Mouse (Mus musculus) cerebellum, postnatal 14 days (tissue): ENCODE measurements around the gene Jkamp.

Experiments used
- DNase-seq, 2 experiments: peaks; one replicate each; pipeline ENCODE4 v3.0.0; 2021; ENCODE audit warnings: mixed read lengths in 2 of 2

The Jkamp gene

DNA sequence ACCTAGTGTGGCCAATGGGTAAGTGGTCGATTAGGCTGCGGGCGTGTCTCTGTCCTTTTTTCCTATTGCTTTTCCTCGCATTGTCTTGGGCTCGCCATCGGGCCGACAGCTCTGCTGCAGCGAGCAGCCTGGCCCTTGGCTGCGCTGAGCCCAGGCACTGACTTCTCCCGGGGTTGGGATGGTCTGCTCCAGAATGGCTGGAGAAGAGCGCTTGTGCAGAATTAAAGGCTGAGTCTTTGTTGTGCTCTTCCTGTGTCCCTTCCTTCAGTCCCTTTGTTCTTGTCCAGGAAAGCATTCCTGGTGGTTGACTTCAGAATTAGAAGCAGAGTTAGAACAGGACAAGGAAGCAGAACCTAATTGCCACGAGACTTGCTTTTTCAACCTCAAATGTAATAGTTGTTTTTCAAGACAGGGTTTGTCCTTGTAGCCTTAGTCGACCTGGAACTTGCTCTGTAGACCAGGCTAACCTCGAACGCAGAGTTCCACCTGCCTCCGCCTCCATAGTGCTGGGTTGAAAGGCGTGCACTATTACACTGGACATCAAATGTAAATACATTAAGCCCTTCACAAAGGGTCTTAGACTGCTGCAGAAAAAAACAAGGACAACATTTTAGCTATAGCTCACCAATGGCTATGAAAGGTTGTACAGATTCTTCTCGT, 907 bp downstream of the Jkamp start:
- peak in 1 of 2 experiments; percentile 39 for DNase-seq

DNA sequence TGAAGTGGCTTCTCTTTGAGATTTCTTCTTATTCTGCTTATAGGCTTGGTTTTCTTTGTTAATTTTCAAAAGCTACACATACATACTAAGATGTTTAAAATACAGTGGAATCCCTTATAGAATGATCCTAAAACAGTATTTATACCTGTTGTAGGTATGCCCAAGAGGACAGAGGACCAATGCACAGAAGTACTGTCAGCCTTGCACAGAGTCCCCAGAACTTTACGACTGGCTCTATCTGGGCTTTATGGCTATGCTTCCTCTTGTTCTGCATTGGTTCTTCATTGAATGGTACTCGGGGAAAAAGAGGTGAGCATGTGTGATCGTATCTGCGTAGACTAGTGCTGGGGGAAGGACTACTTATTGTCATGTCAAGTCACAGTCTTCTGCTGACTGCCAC, 4.4 kb downstream of the Jkamp start:
- no peak for DNase-seq

DNA sequence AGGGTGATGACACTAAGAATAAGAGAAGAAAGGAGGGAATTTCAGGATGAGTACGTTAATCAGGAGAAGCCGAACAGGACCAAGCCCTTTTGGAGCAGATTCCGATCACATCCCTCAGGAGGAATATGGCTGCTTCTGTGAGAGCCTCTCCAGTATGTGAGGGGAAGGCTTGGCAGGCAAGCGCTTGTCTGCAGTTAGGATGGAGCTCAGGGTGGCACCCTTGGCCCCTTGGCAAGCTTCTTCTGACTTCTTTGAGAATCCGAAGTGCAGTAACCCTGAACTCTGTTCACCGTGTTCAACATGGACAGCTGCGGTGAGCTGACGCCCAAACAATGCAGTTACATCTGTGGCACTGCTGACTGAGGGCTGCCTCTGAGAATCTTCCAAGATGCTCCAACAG, 11.6 kb downstream of the Jkamp start:
- no peak for DNase-seq

DNA sequence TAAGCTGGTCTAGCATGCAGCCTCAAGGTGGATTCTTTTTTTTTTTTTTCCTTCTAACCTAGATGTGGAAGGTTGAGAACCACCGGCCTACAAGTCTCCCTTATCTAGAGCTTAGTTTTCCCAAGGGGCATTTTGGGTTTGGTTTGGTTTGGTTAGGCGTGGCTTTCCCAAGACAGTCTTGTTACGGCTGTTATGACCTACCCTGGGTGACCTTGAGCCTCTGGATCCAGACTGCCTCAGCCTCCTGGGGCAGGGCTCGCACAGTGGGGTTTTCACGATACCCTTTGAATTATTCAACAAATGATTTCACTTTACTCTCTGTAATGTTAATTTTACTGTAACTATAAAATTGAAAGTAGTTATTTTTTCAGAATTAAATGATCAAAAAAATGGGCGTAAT, 17.4 kb downstream of the Jkamp start:
- no peak for DNase-seq

DNA sequence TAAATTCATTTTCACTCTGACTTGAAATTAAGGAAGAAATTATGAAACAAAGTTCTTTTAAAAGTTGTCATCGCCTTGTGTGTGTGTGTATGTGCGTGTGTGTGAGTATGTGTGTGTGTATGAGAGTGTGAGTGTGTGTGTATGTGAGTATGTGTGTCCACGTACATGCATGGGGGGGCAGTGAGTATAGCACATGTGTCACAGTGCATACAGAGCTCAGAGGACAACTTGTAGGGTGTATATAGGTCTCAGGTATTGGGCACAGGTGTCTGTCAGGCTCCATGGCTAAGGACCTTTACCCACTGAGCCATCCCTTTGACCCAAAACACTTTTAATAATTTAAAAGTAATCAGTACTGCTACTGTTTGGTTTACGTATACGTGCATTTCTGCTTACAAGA, 18.6 kb downstream of the Jkamp start:
- DNase-seq = no peak

DNA sequence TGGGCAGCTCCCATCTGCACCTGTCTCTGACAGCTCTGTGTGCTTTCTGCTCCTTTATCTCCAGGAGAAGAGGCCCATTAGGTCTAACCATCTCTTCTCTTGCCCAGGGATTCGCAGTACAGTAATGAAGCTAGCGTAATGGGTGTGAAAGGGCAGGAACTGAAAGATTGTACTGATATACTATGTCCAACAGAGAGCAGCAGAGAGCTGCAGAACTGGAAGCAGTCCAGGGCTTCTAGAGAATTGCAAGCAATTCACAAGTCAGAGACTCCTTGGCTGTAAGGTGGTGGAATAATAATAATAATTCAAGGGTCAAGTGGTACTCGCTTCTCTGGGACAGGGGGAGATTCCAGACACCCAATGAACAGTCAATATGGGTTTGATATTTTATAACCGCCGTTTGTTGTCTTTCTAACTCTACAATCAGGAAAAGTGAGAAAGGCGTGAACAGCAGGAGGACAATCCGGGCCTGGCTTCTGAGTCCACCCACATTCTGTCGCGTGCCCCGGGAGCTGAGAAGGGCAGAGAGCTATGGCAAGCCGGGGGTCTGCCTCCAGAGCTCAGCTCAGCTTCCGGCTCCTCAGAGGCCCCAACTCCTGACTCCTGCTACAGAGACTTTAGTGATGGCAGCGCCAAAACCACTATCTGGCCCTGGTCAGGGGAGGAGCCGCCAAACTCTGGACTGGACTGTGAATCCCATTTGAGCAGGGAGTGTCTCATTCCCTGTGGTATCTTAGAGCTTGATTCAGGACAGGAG, 19.3 kb downstream of the Jkamp start:
- DNase-seq = peak; percentile 85 to 88

DNA sequence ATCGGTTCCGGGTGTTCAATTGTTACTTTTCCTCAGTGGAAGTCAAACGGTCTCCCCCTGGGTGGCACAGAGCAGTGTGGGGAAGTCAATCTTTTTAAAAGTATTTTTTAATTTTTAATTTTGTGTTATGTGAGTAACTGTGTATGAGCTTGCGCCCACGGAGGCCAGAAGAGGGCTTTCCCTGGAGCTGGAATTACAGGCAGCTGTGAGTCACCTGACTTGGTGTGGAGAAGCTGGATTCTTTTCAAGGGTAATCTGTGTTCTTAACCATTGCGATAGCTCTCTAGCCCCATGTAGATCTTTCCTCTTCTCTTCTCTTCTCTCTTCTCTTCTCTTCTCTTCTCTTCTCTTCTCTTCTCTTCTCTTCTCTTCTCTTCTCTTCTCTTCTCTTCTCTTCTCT, 29.7 kb downstream of the Jkamp start:
- no peak for DNase-seq

DNA sequence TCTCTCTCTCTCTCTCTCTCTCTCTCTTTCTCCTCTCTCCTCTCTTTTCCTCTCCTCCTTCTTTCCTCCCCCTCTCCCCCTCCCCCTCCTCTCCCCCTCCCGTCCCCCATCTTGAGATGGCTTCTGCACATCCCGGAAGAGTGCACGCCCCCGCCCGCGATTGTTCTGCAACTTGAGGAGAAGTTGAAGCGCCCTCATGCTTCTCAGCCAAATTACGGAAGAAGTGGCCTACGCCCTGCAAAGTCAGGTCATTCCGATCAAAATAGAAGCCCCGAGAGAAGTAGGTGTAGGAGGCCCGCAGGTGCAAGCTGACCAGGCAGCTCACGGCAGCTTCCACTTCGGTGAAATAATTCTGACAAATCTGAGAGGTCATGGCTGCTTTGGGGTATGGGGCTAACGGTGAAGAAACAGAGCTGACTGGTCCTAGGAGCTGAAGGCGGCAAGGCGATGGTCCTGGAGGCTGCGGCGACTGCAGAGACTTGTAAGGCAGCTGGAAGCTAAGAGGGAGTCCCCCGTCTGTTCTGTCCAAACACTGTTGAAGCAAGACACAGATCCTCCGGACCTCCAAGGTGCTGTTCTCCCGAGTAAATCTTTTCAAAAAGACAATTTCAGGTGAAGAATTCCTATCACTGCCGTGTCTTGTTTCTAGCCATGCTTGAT, 30.4 kb downstream of the Jkamp start:
- no peak for DNase-seq

DNA sequence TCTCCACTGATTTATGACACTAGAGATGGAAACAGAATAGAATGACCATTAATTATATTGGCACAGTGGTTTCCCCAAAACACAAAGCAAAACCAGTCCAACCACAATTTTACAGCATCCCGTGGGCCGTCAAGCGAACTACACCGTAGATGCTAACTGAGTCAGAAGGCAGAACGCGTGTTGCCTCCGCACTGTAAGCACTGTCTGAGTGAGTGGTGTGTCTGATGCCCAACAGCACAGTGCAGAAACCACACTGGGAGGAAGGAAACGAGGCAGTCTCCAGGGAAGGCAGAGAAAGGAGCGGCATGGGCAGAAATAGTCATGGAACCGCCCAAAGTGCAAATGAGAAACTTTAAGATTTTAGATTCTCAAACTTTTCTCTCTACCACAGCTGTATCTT, 43.8 kb downstream of the Jkamp start:
- DNase-seq = no peak

DNA sequence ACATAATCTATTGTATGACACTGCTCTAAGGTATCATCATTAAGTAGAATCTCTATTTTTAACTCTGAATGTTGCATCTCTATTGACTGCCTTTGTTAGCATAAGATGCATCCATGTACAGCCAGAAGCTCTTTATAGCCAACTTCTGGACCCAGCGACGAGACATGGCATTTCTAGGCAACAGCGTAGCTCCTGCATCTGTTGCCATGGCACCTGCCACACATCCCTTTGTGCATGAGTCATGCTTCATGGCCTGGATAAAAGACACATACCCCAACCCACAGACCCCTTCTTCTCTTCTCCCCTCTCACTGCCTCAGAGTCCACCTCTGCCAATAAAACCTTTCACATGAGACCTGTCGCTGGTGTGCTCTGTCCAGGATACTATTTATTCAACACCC, 65.4 kb downstream of the Jkamp start:
- DNase-seq = no peak
